Mouse (Mus musculus) kidney, adult 2 months (tissue): Measurements from ENCODE around the gene Hps3.

Source experiments
- CTCF ChIP-seq: fragments of 200-500 bp; conservative IDR thresholded peaks from 2 replicates; pipeline ENCODE4 v1.5.1; 2011; ENCODE audit warnings: low read depth, mild to moderate bottlenecking, control low read depth, low read length, moderate library complexity, mixed read lengths; ENCODE audit not compliant: insufficient read depth, insufficient read length
- POLR2A ChIP-seq: fragments of 200-500 bp; IDR thresholded peaks from one replicate; pipeline ENCODE4 v1.6.1; 2011; ENCODE audit warnings: low read depth, low read length, control low read depth

- TF ChIP-seq POLR2A (no peak), CTCF (no peak)
Observed at GRCm38 (mm10) chr3:20026996-20027689, 8.0 kb downstream of the Hps3 start.
